Mouse (Mus musculus) induced T-regulatory cell, adult 2 months (primary cell): Measurements from ENCODE around the gene Kif2c.

ENCODE experiments used
- DNase-seq: peaks from one replicate; pipeline ENCODE4 v3.0.0-alpha.2; 2012; ENCODE audit warnings: low read depth

The Kif2c gene

GRCm38 (mm10) chr4:117117931-117118330 lies 64.5 kb downstream of the Kif2c start:
- DNase-seq = no peak

- DNase-seq = no peak
These were observed 66.8 kb downstream of the Kif2c start for GRCm38 (mm10) chr4:117115592-117115991.

GRCm38 (mm10) chr4:117113237-117113636 lies 69.2 kb downstream of the Kif2c start:
- DNase-seq = peak; percentile 32

- no peak for DNase-seq
These were observed 71.5 kb downstream of the Kif2c start for GRCm38 (mm10) chr4:117110985-117111384.

- DNase-seq = no peak
These were observed 72.2 kb downstream of the Kif2c start for GRCm38 (mm10) chr4:117110249-117110648.
